Mouse (Mus musculus) intestine, embryonic 14.5 days (tissue): ENCODE measurements around the gene Cbwd1. TPM values are rescaled to one million over a fixed set of nuclear protein-coding genes. Genes with fewer than 3 reads are reported as not detected.

ENCODE experiments used
- ATAC-seq: fragments of 200-750 bp; cut with Nextera tagmentation; replicated peaks from 2 replicates; pipeline ENCODE4 v1.8.0; 2017; ENCODE audit warnings: low read depth, moderate number of reproducible peaks, moderate TSS enrichment, moderate library complexity; ENCODE audit not compliant: low FRiP score, low TSS enrichment
- DNase-seq: peaks from one replicate; pipeline ENCODE4 v3.0.0-alpha.2; 2018; ENCODE audit warnings: low spot score
- H3K27ac ChIP-seq: fragments of 300-500 bp; sonication (generic); 2 replicates; pipeline ENCODE4 v1.5.1; 2014; ENCODE audit warnings: low read depth, mild to moderate bottlenecking, control low read depth
- H3K27me3 ChIP-seq: fragments of 300-500 bp; sonication (generic); replicated peaks from 2 replicates; pipeline ENCODE4 v1.6.1; 2014; ENCODE audit warnings: low read length, control low read depth; ENCODE audit not compliant: control insufficient read depth, insufficient read depth
- H3K36me3 ChIP-seq: fragments of 300-500 bp; sonication (generic); 2 replicates; pipeline ENCODE4 v1.6.1; 2014; ENCODE audit warnings: low read length, control low read depth; ENCODE audit not compliant: control insufficient read depth, insufficient read depth
- H3K4me1 ChIP-seq: fragments of 300-500 bp; sonication (generic); replicated peaks from 2 replicates; pipeline ENCODE4 v1.6.1; 2014; ENCODE audit warnings: low read length, control low read depth, mixed read lengths; ENCODE audit not compliant: control insufficient read depth, insufficient read depth
- H3K4me2 ChIP-seq: fragments of 300-500 bp; sonication (generic); 2 replicates; pipeline ENCODE4 v1.6.1; 2014; ENCODE audit warnings: low read length
- H3K4me3 ChIP-seq: fragments of 300-500 bp; sonication (generic); 2 replicates; pipeline ENCODE4 v1.5.1; 2014; ENCODE audit warnings: low read depth, low read length, control low read depth, mixed read lengths
- H3K9ac ChIP-seq: fragments of 300-500 bp; sonication (generic); 2 replicates; pipeline ENCODE4 v1.6.1; 2014; ENCODE audit warnings: mild to moderate bottlenecking, low read length
- H3K9me3 ChIP-seq: fragments of 300-500 bp; sonication (generic); 2 replicates; pipeline ENCODE4 v1.6.1; 2016; ENCODE audit warnings: low read length, control low read depth; ENCODE audit not compliant: control insufficient read depth
- WGBS: fragments of 180-500 bp; shearing (Covaris S2); extraction: QIAGEN DNeasy Blood & Tissue Kit; methylation state at CpG from one replicate; pipeline ENCODE4 v1.1.7; 2014; 5-methylcytosine and 5-hydroxymethylcytosine counted together
- polyA plus RNA-seq: library from polyadenylated mRNA; unstranded; fragments of >200 nt; fragmentation: Nextera tagmentation; extraction: Ambion mirVana; gene quantifications from 2 replicates; pipeline ENCODE4 v1.2.1, GENCODE M21; 2014

Gene Cbwd1
- polyA plus RNA-seq, 1 experiment from 2014 or later: 15.4 TPM

- Histone ChIP-seq H3K4me1 (no peaks in the 10 kb centered on the region), H3K4me3 (no peak overlapping the region), H3K4me2 (no peak overlapping the region), H3K36me3 (no peaks in the 10 kb centered on the region), H3K27ac (no peak overlapping the region), H3K9me3 (no peaks in the 10 kb centered on the region), H3K9ac (no peak overlapping the region), H3K27me3 (no peaks in the 10 kb centered on the region)
- ATAC-seq (no peak), DNase-seq (no peak)
- 75% methylated on average over 7 of the region's 7 CpGs for WGBS
Observed at GRCm38 (mm10) chr19:24983857-24984498, 22.6 kb upstream of the Cbwd1 start.

DNA sequence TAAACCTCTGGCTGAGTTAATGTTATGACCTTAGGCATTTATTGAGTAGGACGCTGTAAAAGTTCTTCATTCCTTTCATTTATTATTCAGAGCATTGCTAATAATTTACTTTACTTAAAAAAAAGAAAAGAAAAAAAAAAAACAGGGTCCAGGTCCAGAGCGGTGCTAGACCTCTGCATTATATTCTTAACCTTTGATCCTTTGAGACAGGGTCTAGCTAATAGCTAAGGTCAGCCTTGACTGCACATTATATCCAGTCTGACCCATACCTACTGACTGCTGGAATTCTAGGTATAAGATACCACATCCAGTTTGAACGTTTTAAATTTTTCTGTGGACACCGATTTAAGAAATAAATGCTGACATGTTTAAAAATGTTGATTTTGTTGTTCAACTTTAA, 21.6 kb upstream of the Cbwd1 start:
- Histone ChIP-seq H3K4me2 (no peak overlapping the region), H3K9me3 (no peaks in the 10 kb centered on the region), H3K4me3 (no peak overlapping the region), H3K36me3 (no peaks in the 10 kb centered on the region), H3K4me1 (no peaks in the 10 kb centered on the region), H3K9ac (no peak overlapping the region), H3K27me3 (no peaks in the 10 kb centered on the region), H3K27ac (no peak overlapping the region)
- WGBS: 75% methylated on average over 4 of the region's 4 CpGs
- DNase-seq (no peak), ATAC-seq (no peak)

GRCm38 (mm10) chr19:24981294-24981693, 19.9 kb upstream of the Cbwd1 start:
- Histone ChIP-seq H3K9ac (no peak overlapping the region), H3K36me3 (no peaks in the 10 kb centered on the region), H3K4me1 (no peaks in the 10 kb centered on the region), H3K4me2 (no peak overlapping the region), H3K27ac (no peak overlapping the region), H3K4me3 (no peak overlapping the region), H3K27me3 (no peaks in the 10 kb centered on the region), H3K9me3 (no peaks in the 10 kb centered on the region)
- 38% methylated on average over 8 of the region's 8 CpGs for WGBS
- no peak for DNase-seq
- no peak for ATAC-seq

- DNase-seq (no peak), ATAC-seq (0 out of 2 replicates have a peak, but pooled peaks have one; percentile 19)
- Histone ChIP-seq H3K27me3 (no peaks in the 10 kb centered on the region), H3K36me3 (no peaks in the 10 kb centered on the region), H3K9me3 (no peaks in the 10 kb centered on the region), H3K4me3 (no peak overlapping the region), H3K4me2 (no peak overlapping the region), H3K27ac (no peak overlapping the region), H3K4me1 (no peaks in the 10 kb centered on the region), H3K9ac (no peak overlapping the region)
- 78% methylated on average over 10 of the region's 10 CpGs for WGBS
Observed at GRCm38 (mm10) chr19:24978852-24979842, 17.7 kb upstream of the Cbwd1 start.

DNA sequence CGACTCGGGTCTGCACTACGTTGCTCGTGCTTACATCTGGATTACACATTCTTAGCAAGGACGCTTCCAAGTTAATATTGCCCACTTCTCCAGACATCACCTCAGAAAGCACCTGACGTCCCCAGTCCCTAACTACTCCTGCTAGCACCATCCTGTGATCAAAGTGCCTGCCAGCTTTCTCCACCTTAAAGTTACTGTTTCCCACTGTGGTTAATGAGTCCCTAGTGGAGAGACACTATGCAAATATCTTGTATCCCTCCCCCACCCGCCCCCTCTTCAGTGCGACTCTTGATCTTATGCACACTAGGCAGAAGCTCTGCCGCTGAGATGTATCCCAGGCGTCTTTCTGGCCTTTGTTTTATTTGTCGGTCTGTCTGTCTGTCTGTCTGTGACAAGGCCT, 16.6 kb upstream of the Cbwd1 start:
- ATAC-seq: no peak
- 50% methylated on average over 11 of the region's 11 CpGs for WGBS

DNA sequence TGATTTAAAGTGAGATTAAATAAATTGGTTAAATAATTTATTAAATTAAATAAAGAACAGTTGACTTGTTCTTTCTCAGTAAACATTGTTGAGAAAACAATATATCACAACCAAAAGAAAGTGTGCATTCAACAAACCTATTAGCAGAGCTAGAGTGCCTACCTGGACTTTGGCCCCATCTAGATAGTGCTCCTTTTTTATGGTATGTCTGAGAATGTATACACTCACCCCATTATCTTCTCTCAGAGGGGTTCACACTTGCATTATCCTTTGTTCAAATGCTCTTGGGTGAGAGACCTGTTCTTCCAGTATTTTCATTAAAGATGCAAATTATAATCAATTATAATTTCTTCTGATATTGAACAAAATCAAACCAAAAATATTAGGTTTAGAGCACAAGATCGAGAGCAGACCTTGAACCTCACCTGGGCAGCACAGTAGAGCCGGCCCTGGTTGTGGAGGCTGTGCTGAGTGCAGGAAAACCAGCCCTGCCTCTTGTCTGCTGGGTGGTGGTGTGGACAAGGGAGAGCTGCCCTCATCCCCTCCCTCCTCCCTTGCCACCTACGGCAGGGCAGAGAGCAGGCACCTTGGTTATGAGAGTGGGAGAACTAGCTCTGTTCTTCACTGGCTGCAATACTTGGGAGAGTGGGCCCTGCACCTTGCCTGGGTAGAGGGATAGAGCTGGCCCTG, 11.4 kb upstream of the Cbwd1 start:
- Histone ChIP-seq H3K4me2 (no peak overlapping the region), H3K27ac (peak overlapping the region; percentile 27), H3K9ac (no peak overlapping the region), H3K4me3 (no peak overlapping the region), H3K9me3 (no peaks in the 10 kb centered on the region), H3K27me3 (no peaks in the 10 kb centered on the region), H3K4me1 (no peaks in the 10 kb centered on the region), H3K36me3 (no peaks in the 10 kb centered on the region)
- ATAC-seq (peak; percentile 81), DNase-seq (no peak)
- 62% methylated on average over 3 of the region's 3 CpGs for WGBS

More for the DNA sequence above, 16.6 kb upstream of the Cbwd1 start:
- Histone ChIP-seq H3K27me3 (no peaks in the 10 kb centered on the region), H3K36me3 (no peaks in the 10 kb centered on the region), H3K9me3 (no peaks in the 10 kb centered on the region), H3K4me2 (no peak overlapping the region), H3K4me3 (no peak overlapping the region), H3K27ac (no peak overlapping the region), H3K9ac (no peak overlapping the region), H3K4me1 (no peaks in the 10 kb centered on the region)
- DNase-seq: no peak

- H3K36me3 ChIP-seq: no peaks in the 10 kb centered on the region
- no peak for ATAC-seq
- WGBS: 83% methylated on average over 7 of the region's 7 CpGs
Observed at GRCm38 (mm10) chr19:24971307-24971706, 9.9 kb upstream of the Cbwd1 start.

GRCm38 (mm10) chr19:24966941-24967340, 5.5 kb upstream of the Cbwd1 start:
- Histone ChIP-seq H3K27ac (no peak overlapping the region), H3K4me3 (no peak overlapping the region), H3K36me3 (no peaks in the 10 kb centered on the region), H3K9ac (no peak overlapping the region), H3K4me1 (no peaks in the 10 kb centered on the region), H3K4me2 (no peak overlapping the region), H3K9me3 (no peaks in the 10 kb centered on the region), H3K27me3 (no peaks in the 10 kb centered on the region)
- DNase-seq (no peak), ATAC-seq (no peak)
- WGBS: 71% methylated on average over 2 of the region's 2 CpGs

More at GRCm38 (mm10) chr19:24971307-24971706, 9.9 kb upstream of the Cbwd1 start:
- H3K9me3 ChIP-seq: no peaks in the 10 kb centered on the region
- DNase-seq: no peak
- H3K4me2 ChIP-seq: no peak overlapping the region
- H3K9ac ChIP-seq: no peak overlapping the region
- H3K4me3 ChIP-seq: no peak overlapping the region
- no peak overlapping the region for H3K27ac ChIP-seq
- no peaks in the 10 kb centered on the region for H3K4me1 ChIP-seq
- H3K27me3 ChIP-seq: no peaks in the 10 kb centered on the region
